Mouse (Mus musculus): ENCODE data around the gene Pfkfb3.

DNA sequence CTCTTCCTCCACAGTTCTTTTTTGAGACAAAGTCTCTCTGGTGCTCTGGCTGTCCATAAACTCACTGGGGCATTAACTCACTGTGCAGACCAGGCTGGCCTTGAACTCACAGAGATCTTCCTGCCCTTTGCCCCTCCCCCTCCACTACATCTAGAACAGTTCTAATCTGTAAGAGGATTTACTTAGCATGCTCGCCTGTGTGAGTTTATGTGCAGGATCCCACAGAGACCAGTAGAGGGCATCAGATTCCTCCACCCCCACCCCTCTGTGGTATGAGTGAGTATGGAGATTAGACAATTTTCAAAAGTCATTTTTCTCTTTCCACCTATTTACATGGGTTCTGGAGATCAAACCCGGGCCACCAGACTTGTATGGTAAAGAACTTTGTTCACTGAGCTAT is 6.3 kb downstream of the Pfkfb3 start:
- no peak for TF ChIP-seq POLR2A (IDR thresholded peaks at IDR 0.05; ENCODE audit: insufficient read depth, low read depth, low read length)
- TF ChIP-seq CTCF (IDR thresholded peaks at IDR 0.05; ENCODE audit: insufficient read depth, low read depth, low read length) = no peak
